Mouse (Mus musculus): Measurements from ENCODE around the gene Dppa5a. TPM values are rescaled to one million over a fixed set of nuclear protein-coding genes. Genes with fewer than 3 reads are reported as not detected.

Dppa5a gene
- polyA plus RNA-seq, 1 experiment: not detected

DNA sequence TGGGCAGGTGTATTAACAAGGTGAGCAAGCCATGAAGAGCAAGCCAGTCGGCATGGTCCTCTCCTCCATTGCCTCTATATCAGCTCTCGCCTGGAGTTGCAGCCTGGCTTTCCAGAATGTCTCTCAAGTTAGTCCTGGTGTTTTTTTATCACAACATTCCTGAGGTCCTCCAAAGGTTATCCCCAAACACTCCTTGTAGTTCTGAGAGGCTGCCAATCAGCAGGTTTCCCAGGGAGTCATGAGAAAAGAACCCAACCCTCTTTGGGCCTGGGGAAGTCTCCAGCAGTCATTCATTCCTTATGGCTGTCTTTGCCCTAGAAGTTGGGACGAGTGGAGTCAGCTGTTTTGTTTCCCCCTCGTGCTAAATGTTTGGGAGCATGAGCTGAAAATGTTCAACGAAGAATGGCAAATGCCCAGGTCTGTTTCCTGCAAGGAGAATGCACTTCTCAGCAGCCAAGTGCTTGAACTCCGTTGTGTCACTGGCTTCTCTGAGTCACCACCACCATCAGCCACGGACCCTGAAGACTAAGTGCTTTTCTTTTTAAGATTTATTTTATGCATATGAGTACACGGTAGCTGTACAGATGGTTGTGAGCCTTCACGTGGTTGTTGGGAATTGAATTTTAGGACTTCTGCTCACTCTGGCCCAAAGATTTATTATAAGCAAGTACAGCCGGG, 5.0 kb upstream of the Dppa5a start:
- TF ChIP-seq GATA1 (IDR thresholded peaks at IDR 0.05; ENCODE audit: low read length): no peak

DNA sequence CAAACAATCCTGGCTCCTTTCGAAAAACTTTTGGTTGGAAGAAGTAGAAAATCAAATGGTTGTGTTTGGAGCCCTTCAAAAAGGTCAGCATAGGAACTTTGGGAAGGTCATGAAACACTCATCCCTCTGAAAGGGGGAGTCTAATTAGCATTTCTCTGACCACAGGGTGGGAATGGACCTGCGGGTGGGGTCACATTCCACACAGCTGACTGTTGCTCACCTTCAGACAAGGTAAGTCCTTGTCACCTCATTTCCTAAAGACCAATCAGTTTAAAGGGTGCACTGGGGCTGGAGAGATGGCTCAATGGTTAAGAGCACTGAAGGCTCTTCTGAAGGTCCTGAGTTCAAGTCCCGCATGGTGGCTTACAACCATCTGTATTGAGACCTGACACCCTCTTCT, 3.5 kb upstream of the Dppa5a start:
- no peak for TF ChIP-seq GATA1 (IDR thresholded peaks at IDR 0.05; ENCODE audit: low read length)

DNA sequence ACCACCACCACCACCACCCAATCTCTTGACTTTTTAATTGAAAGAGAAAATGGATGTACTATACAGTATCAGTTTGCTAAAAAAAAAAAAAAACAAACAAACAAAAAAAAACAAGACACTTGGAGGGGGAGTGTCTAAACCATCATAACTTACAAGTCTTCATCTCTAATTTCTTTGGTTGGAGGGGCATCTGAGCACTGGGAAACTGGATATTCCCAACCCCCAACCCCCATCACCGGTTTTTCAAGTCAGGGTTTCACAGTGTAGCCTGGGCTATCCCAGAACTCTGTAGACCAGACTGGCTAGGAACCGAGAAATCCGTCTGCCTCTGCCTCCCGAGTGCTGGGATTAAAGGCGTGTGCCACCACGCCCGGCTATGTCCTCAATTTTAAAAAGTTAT, 1.8 kb upstream of the Dppa5a start:
- no peak for TF ChIP-seq GATA1 (IDR thresholded peaks at IDR 0.05; ENCODE audit: low read length)

DNA sequence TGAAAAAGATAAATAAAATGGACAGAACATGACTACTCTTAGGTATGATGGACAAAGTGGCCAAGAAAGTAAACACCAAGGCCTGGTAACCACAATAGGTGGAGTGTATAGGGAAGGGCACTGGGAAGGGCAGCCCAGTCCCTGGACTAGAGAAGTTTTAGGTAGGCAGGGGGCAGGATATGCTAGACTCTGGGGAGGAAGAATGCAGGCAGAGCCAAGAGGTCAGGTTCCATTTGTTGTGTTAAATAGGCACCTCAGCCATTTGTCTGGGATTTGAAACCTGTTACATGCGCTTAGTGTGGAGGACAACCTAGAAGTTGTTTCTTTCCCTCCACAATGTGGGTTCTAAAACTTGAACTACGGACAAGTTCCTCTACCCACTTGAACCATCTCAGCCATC, 1.4 kb upstream of the Dppa5a start:
- no peak for TF ChIP-seq GATA1 (IDR thresholded peaks at IDR 0.05; ENCODE audit: low read length)

DNA sequence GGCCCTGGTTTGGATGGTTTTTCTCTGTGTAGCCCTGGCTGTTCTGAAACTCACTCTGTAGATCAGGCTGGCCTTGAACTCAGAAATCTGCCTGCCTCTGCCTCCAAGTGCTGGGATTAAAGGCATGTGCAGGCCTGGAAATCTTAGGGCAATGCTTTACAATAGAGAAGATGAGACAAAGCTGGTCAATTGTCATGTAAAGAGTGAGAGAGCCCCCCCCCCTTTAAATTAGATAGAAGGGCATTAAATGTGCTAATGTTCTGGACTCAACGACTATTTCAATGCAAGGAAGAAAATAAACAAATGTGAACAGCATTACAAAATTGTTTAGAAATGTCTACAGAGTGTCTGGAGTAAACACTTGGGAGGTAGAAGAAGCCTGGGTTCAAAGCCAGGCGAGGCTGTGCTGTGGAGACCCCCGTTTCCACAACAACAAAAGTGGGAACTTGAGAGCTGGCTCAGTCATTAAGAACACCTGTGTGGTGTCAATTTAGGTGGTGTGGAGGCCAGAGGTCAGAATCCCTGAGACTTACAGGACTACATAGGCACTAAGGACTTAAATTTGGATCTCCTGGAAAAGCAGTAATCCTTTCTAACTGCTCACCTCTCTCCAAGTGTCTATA, 805 bp upstream of the Dppa5a start:
- TF ChIP-seq GATA1 (IDR thresholded peaks at IDR 0.05; ENCODE audit: low read length): no peak

DNA sequence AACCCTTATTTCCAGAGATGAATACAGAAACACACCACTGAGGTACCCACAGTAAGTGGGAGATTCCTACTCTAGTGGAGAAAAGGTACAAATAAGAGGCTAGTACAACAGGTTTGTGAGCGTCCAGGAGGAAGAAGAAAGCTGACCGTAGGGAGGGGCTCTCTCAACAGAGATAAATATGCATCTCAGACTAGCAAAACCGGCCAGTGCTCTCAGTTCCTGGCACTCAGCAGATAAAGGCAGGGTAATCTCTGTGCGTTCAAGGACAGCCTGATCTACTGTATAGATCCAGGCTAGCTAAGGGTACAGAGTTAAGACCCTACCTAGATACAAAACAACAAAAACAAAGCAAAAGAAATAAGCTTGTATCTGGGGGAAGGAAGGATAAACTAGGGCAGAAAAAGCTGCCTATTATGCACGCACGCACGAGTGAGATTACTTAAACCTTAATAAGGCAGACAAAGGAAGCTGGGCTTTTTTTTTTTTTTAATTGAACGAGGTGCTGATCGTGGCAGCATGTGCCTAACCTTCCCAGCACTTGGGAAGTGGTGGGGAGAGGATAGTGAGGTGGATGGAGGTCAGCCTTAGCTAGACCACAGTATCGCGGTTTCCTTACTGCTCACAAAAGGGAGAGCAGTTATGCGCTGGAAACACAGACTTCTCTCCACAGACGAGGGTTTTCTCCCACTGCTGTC, 2.0 kb downstream of the Dppa5a start:
- TF ChIP-seq GATA1 (IDR thresholded peaks at IDR 0.05; ENCODE audit: low read length): no peak

DNA sequence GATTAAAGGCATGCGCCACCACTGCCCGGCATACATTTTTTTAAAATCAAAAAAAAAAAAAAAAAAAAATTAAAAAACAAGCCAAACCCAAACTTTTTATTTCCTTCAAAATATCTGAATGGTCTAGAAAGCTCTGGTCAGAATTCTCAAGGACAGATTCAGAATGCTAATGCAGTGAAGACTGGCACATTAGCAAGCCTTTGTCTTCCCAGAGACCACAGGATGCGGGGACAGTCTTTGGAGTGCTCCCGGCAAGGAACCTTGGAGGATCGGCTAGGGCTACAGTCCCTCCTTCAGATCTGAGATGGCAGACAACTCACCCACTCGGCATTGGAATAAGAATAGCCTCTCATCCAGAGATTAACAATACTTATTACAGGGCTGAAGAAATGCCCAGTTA, 3.3 kb downstream of the Dppa5a start:
- no peak for TF ChIP-seq GATA1 (IDR thresholded peaks at IDR 0.05; ENCODE audit: low read length)

DNA sequence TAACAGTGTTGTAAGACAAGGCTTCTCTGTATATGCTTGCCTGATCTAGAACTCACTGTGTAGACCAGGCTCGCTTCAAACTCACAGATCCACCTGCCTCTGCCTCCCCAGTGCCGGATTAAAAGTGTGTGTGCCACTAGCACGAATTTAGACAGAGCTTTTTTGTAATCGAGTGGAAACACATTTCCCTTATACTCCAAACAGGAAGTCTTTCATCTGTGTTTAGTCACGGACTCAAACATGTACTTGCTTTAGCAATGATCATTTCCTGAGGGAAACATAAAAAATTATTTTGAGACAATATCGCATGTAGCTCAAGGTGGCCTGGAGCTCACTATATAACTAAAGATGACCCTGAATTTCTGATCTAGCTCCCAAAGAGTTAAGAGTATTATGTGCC, 4.6 kb downstream of the Dppa5a start:
- no peak for TF ChIP-seq GATA1 (IDR thresholded peaks at IDR 0.05; ENCODE audit: low read length)

DNA sequence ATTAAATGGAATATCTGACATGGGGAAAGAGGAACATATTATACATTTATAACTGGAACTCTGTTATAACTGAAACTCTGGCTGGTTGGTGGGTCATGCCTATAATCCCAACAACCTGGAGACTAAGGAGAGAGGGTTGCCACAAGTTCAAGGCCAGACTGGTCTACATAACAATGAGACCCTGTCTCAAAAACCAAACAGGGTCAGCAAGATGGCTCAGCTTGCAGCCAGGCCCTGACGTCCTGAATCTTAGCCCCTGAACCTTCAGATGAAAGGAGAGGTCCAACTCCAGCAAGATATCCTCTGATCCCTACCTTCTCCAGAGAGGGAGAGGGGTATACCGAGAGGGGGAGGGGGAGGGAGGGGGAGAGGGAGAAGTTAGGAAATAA, 7.5 kb downstream of the Dppa5a start:
- TF ChIP-seq GATA1 (IDR thresholded peaks at IDR 0.05; ENCODE audit: low read length): no peak

DNA sequence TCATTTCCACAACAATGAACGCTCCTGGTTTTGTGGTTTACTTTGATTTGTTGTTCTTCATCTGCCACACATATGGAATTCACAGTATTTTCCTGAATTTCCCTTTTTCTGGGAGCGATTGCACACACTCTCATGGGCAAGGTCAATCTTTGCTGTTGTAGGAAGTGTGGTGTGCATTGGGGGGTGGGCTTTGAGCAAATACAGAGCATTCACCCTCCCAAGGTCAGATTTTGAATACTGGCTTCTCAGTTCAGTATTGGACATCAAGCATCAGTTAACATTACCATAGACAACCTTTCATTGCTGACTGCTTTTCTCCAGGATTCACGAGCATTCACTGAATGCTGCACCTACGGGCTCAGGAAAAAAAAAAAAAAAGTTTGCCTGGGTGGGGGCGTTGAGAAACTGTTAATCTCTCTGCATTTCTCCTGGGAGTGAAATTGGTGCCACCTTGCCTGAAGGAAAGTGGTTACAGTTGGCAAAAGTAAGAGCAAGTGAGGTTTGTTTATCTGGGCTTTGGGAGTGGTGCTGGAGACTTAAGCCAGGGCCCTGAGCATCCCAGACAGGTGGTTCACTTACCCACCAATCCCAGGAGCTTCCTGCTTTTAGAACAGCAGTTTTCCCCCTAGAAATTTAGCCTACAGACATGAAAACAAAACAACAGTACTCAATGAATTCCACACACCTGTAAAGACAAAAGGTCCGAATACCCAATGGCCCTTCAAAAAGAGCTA, 8.1 kb downstream of the Dppa5a start:
- TF ChIP-seq GATA1 (IDR thresholded peaks at IDR 0.05; ENCODE audit: low read length): no peak

DNA sequence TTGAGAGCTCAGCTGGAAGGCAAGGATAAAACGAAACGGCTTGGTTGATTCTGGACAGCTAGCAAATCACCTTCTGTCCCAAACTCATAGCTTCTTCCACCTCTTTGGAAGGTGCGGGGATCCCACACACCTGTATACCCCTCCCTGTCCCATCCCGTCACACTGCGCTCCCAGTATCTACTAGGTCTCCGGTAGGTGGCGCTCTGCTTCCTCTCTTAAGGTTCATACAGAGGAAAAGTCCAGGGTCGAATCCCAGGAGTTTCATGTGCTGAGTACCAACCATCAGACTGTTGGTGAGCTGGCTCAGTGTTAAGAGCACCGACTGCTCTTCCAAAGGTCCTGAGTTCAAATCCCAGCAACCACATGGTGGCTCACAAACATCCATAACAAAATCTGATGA, 9.9 kb downstream of the Dppa5a start:
- no peak for TF ChIP-seq GATA1 (IDR thresholded peaks at IDR 0.05; ENCODE audit: low read length)

DNA sequence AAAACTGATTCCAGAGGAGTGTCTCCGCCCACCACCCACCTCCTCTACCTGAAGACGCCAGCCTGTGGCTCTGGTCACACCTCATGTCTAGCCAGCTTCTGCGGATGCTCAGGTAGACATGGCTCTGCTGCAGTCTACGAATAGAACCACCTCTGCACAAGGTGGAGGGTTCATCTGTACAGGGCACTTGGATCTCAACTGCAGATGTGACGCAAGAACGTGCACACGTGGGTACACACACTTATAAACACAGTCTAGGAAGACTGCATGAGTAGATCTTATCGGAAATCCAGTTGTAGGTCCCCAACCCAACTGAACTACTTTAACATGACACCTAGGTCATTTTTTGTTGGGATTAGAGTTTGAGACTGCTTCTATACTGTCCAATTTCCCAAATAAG, 12.4 kb downstream of the Dppa5a start, which contains the start of gene Gsta2:
Gene Gsta2, minus strand, starts transcription at position 178 of the 400 bp plus-strand sequence.
- no peak for TF ChIP-seq GATA1 (IDR thresholded peaks at IDR 0.05; ENCODE audit: low read length)

DNA sequence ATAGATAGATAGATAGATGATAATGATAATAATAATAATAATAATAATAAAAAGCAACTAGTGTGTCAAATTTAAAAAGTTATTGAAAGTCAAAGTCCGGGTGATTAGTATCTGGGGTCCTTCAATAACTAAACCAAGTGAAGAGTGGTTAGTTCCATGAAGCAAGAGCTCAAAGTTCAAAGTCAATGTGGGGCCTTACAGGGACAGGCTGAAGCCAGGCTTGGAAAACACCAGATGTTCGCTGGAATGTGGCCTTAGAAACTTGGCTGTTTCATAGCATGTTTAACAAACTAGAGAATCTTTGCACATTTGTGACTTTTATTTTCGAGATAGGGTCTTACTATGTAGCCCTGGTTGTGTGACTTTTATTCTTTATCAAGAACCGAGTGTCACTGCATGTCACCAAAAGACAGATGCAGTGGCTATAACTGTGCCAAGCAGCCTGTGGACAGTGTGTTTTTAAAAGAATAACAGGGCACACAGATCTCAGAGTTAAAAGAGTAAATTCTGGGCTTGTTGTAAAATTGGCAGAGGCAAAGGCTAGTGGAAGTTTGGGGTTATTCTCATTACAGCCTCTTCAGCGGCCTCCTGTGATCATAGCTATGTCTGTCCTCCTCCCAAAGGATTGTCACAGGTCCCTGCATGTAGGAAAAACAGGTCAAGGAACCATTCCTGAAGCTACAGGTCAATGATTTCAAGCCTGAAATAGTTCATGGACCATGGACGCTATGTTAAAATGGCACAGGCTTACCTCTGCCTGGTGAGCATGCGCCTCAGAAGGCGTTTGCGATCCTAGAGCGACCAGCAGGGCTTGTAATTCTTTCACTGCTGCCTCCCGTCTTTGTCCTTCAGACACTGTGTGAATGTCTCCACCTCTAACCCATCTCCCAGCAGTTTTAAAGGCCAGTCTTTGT, 13.1 kb downstream of the Dppa5a start:
- TF ChIP-seq GATA1 (IDR thresholded peaks at IDR 0.05; ENCODE audit: low read length): no peak

DNA sequence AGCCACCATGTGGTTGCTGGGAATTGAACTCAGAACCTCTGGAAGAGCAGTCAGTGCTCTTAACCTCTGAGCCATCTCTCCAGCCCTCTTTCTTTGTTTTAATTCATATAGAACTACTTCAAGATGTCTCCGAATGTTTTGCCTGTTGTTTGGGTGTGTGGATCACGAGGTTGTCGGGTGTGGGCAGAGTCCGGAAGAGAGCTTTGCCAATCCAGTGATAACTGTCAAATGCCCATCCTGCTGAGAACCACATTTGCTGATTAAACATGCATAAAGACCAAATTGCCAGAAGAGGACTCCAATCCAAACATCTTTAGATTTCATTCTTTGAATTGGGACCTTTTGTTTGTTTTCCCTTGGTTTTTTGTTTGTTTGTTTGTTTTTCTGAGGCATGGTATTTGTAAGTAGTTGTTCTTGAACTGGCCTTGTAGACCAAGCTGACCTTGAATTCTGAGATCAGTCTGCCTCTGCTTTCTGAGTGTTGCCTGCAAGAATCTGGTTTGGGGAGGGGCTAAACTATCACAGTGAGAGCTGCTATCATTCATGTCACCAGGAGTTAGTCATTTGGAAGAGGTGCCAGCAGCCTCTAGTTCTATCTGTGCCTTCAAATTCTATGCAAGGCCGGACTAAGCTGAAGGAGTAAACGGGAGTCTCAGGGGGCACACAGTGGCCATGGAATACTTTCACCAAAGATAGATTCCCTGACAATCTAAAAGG, 16.3 kb downstream of the Dppa5a start:
- TF ChIP-seq GATA1 (IDR thresholded peaks at IDR 0.05; ENCODE audit: low read length): no peak

Measured in G1E-ER4 (cell line).